Mouse (Mus musculus) small intestine, adult 2 months (tissue): Measurements from ENCODE around the gene Rpap2. TPM values are rescaled to one million over a fixed set of nuclear protein-coding genes. Genes with fewer than 3 reads are reported as not detected.
A peak's percentile ranks its signal among the peaks of the same experiment; 100 is the strongest.

ENCODE experiments used
- H3K27ac ChIP-seq: fragments of 200-500 bp; 2 replicates; pipeline ENCODE4 v1.5.1; 2012; ENCODE audit warnings: low read depth, low read length, control low read depth, inconsistent platforms; ENCODE audit not compliant: insufficient read depth
- H3K27me3 ChIP-seq: fragments of 200-500 bp; 2 replicates; pipeline ENCODE4 v1.6.1; 2012; ENCODE audit warnings: mild to moderate bottlenecking, moderate library complexity, low read length, inconsistent platforms; ENCODE audit not compliant: control insufficient read depth, insufficient read depth
- H3K36me3 ChIP-seq: fragments of 200-500 bp; 2 replicates; pipeline ENCODE4 v1.6.1; 2012; ENCODE audit warnings: mild to moderate bottlenecking, low read length, control low read depth, inconsistent platforms; ENCODE audit not compliant: control insufficient read depth, insufficient read depth
- H3K4me1 ChIP-seq: fragments of 200-500 bp; 2 replicates; pipeline ENCODE4 v1.6.1; 2012; ENCODE audit warnings: low read length, inconsistent platforms, mixed read lengths; ENCODE audit not compliant: control insufficient read depth, insufficient read depth, insufficient read length
- H3K4me3 ChIP-seq: fragments of 200-500 bp; 2 replicates; pipeline ENCODE4 v1.5.1; 2012; ENCODE audit warnings: low read depth, mild to moderate bottlenecking, control low read depth, inconsistent platforms, low read length, moderate library complexity
- CTCF ChIP-seq: fragments of 200-500 bp; IDR thresholded peaks from 2 replicates; pipeline ENCODE4 v1.5.1; 2012; ENCODE audit warnings: low read depth, mild to moderate bottlenecking, control low read depth, inconsistent platforms, low read length, moderate library complexity, mixed read lengths; ENCODE audit not compliant: insufficient replicate concordance, insufficient read length; ENCODE audit errors: extremely low read depth
- POLR2A ChIP-seq: fragments of 200-500 bp; IDR thresholded peaks from 2 replicates; pipeline ENCODE4 v1.6.1; 2012; ENCODE audit warnings: low read depth, mild to moderate bottlenecking, control low read depth, inconsistent platforms, low read length, moderate library complexity
- WGBS: fragments of 180-500 bp; shearing (Covaris S2); methylation state at CpG from one replicate; pipeline ENCODE4 v1.1.7; 2018; 5-methylcytosine and 5-hydroxymethylcytosine counted together
- polyA plus RNA-seq: library from polyadenylated mRNA; depleted of rRNA; stranded (reverse); fragments of >200 nt; gene quantifications from 2 replicates; pipeline ENCODE4 v1.2.3, GENCODE M21; 2012

Gene Rpap2
- polyA plus RNA-seq, 1 experiment: 0.35 TPM

GRCm38 (mm10) chr5:107645935-107646334 lies 48.8 kb downstream of the Rpap2 start:
- Histone ChIP-seq H3K27ac (peak overlapping the region; percentile 12; the same call in 1 of the 2 replicates), H3K4me1 (no peaks in the 10 kb centered on the region; the same call in 1 of the 2 replicates), H3K27me3 (no peaks in the 10 kb centered on the region), H3K36me3 (0 out of 2 replicates have a peak, but pooled peaks cover 1% of the 10 kb centered on the region), H3K4me3 (no peak overlapping the region)
- TF ChIP-seq POLR2A: no peak
- no peak for TF ChIP-seq CTCF
- 73% methylated on average over 2 of the region's 2 CpGs for WGBS

GRCm38 (mm10) chr5:107647580-107647979 lies 50.4 kb downstream of the Rpap2 start:
- Histone ChIP-seq H3K27ac (no peak overlapping the region), H3K27me3 (no peaks in the 10 kb centered on the region), H3K4me3 (no peak overlapping the region), H3K4me1 (no peaks in the 10 kb centered on the region; the same call in 1 of the 2 replicates), H3K36me3 (no peaks in the 10 kb centered on the region)
- 92% methylated on average over 4 of the region's 4 CpGs for WGBS
- no peak for TF ChIP-seq CTCF
- no peak for TF ChIP-seq POLR2A

- H3K4me3 ChIP-seq: no peak overlapping the region
- H3K36me3 ChIP-seq: no peaks in the 10 kb centered on the region
- WGBS: 80% methylated on average over 5 of the region's 5 CpGs
- no peaks in the 10 kb centered on the region for H3K27me3 ChIP-seq
- H3K27ac ChIP-seq: peak overlapping the region; percentile 73; the same call in 1 of the 2 replicates
- TF ChIP-seq POLR2A (no peak), CTCF (no peak)
- H3K4me1 ChIP-seq: no peaks in the 10 kb centered on the region; the same call in 1 of the 2 replicates
These were observed 51.5 kb downstream of the Rpap2 start for GRCm38 (mm10) chr5:107648552-107649125.

- no peaks in the 10 kb centered on the region; the same call in 1 of the 2 replicates for H3K4me1 ChIP-seq
- no peaks in the 10 kb centered on the region for H3K27me3 ChIP-seq
- 0 out of 2 replicates have a peak overlapping the region, but pooled peaks have one; percentile 21 for H3K27ac ChIP-seq
- H3K4me3 ChIP-seq: no peak overlapping the region
- TF ChIP-seq CTCF: no peak
- TF ChIP-seq POLR2A: no peak
- no peaks in the 10 kb centered on the region for H3K36me3 ChIP-seq
- 83% methylated on average over 2 of the region's 2 CpGs for WGBS
These were observed 52.5 kb downstream of the Rpap2 start for GRCm38 (mm10) chr5:107649680-107650079.

DNA sequence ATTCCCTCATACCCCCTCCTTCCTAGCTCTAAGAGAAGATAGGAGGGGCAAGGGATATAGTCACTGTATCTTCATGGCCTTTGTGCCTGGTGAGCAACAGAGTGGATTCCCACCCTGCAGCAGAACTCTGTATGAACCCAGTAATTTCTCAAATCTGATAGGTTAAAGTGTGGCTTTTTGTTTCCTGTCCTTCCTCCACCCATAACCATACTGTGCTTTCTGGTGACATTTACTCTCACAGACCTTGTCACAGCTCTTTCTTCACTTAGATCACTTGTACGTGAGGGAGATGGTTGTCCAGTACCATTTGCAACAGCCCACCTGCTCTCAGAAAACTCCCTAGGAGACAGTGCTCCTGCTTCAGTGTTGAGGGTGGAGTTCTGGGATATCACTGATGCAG lies 53.3 kb downstream of the Rpap2 start:
- H3K4me1 ChIP-seq: no peaks in the 10 kb centered on the region; the same call in 1 of the 2 replicates
- H3K27me3 ChIP-seq: no peaks in the 10 kb centered on the region
- TF ChIP-seq POLR2A (no peak), CTCF (no peak)
- H3K4me3 ChIP-seq: no peak overlapping the region
- 80% methylated on average over 1 of the region's 1 CpGs for WGBS
- H3K36me3 ChIP-seq: no peaks in the 10 kb centered on the region
- peak overlapping the region; percentile 13; the same call in 1 of the 2 replicates for H3K27ac ChIP-seq

DNA sequence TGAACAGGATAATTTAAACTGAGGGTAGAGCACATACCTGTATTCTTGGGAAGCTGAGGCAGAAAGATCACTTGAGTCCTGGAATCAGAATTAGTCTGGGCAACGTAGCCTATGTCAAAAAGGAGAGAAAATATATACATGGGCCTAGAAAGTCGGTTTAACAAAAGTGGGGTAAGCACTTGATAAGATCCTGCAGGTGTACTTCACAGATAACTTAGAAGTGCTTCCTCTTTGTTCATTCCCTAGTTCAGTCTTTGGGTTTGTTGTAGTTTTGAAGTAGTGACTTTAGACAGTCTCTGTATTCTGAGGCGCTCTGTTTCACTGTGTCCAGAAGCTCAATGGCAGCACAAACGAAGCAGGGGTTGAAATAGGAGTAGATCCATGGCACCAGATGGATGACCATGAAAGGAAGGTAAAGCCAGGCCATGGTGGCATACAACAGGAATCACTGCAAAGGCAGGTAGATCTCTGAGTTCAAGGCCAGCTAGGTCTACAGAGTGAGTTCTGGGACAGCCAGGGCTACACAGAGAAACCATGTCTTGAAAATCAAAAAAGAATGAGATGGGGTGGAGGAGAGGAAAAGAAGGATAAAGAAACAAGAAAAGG lies 55.0 kb downstream of the Rpap2 start:
- H3K27ac ChIP-seq: no peak overlapping the region
- no peak for TF ChIP-seq POLR2A
- TF ChIP-seq CTCF: no peak
- WGBS: 84% methylated on average over 4 of the region's 4 CpGs
- peaks cover 2% of the 10 kb centered on the region; the same call in 1 of the 2 replicates for H3K36me3 ChIP-seq
- no peak overlapping the region for H3K4me3 ChIP-seq
- H3K4me1 ChIP-seq: no peaks in the 10 kb centered on the region; the same call in 1 of the 2 replicates
- H3K27me3 ChIP-seq: no peaks in the 10 kb centered on the region

- H3K4me3 ChIP-seq: no peak overlapping the region
- no peak for TF ChIP-seq CTCF
- TF ChIP-seq POLR2A: no peak
- no peaks in the 10 kb centered on the region for H3K4me1 ChIP-seq
- H3K27ac ChIP-seq: no peak overlapping the region
- no peaks in the 10 kb centered on the region for H3K36me3 ChIP-seq
- WGBS: 60% methylated on average over 5 of the region's 5 CpGs
- H3K27me3 ChIP-seq: no peaks in the 10 kb centered on the region
These were observed 81.2 kb downstream of the Rpap2 start for GRCm38 (mm10) chr5:107678392-107678791.
